Mouse (Mus musculus) bone marrow, adult 2 months (tissue): ENCODE results near the gene Notch1. TPM values are rescaled to one million over a fixed set of nuclear protein-coding genes. Genes with fewer than 3 reads are reported as not detected.
A peak's percentile ranks its signal among the peaks of the same experiment; 100 is the strongest.

ENCODE experiments used
- H3K27ac ChIP-seq: fragments of 200-500 bp; 2 replicates; pipeline ENCODE4 v1.5.1; 2012; ENCODE audit warnings: low read depth, mild to moderate bottlenecking, control low read depth, inconsistent platforms, low read length; ENCODE audit not compliant: control insufficient read depth, poor library complexity, insufficient read depth
- H3K4me1 ChIP-seq: fragments of 200-500 bp; 2 replicates; pipeline ENCODE4 v1.6.1; 2011; ENCODE audit warnings: low read length; ENCODE audit not compliant: control insufficient read depth, insufficient read depth
- H3K4me3 ChIP-seq: fragments of 200-500 bp; replicated peaks from 2 replicates; pipeline ENCODE3; 2011; ENCODE audit warnings: mild to moderate bottlenecking, low read depth, low read length, control low read depth; ENCODE audit not compliant: control insufficient read depth
- CTCF ChIP-seq: fragments of 200-500 bp; IDR thresholded peaks from 2 replicates; pipeline ENCODE4 v1.5.1; 2011; ENCODE audit warnings: low read length, control low read depth; ENCODE audit not compliant: control insufficient read depth, insufficient read depth
- POLR2A ChIP-seq: fragments of 200-500 bp; IDR thresholded peaks from 2 replicates; pipeline ENCODE4 v1.6.1; 2011; ENCODE audit warnings: low read depth, mild to moderate bottlenecking, control low read depth, low read length, borderline replicate concordance; ENCODE audit not compliant: control insufficient read depth
- WGBS: fragments of 180-500 bp; shearing (Covaris S2); methylation state at CpG from one replicate; pipeline ENCODE4 v1.1.7; 2018; 5-methylcytosine and 5-hydroxymethylcytosine counted together
- polyA plus RNA-seq: library from polyadenylated mRNA; stranded (reverse); fragments of >200 nt; gene quantifications from 2 replicates; pipeline ENCODE4 v1.2.4, GENCODE M21; 2011; ENCODE audit warnings: low replicate concordance; ENCODE audit not compliant: missing spikeins, insufficient read depth, insufficient read length

Notch1 gene
- polyA plus RNA-seq, 1 experiment, result 36.9 TPM

DNA sequence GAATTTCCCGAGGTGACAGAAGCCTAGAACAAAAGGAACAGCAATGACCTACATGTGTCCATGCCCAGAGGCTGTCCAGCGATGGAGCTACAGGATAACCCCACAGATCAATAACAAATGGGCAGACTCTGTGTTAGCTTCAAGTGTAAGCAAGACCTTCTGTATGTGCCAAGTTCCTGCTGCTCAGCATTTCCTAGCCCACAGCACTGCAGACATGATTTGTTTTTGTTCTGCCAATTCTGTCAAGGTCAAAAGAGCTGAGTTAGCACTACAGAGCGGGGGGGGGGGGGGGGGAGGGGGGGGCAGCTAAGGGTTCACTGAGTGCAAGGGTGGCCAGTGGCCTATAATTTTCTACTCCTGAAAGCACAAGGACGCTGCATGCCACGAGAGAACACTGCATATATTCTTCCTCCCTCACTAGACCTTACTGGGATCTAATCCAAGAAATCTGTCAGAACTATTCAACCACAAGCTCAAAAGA lies 105.5 kb downstream of the Notch1 start:
- Histone ChIP-seq H3K4me1 (peaks cover 4% of the 10 kb centered on the region), H3K27ac (no peak overlapping the region), H3K4me3 (no peak overlapping the region)
- WGBS, result 66% methylated on average over 5 of the region's 5 CpGs
- TF ChIP-seq POLR2A, result no peak
- no peak for TF ChIP-seq CTCF

DNA sequence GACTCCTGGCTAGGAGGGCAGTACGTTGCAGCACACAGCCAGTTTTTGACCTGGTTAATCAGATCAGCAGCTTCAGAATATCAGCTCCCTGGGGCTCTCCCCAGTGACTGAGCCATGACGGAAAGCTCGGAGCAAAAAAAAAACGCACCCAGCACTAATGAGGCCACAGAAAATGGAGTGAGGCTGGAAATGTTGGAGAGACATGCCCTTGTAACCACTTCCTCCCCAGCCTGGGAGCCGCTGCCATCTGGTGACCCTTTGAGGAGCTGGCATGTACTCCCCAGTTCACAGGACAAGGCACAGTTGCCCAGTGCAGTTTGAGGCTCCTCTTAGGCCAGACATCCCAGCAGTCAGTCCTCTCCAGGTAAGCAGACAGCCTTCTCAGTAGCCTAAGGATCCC lies 106.4 kb downstream of the Notch1 start:
- H3K27ac ChIP-seq, result no peak overlapping the region
- H3K4me3 ChIP-seq, result no peak overlapping the region
- TF ChIP-seq CTCF, result no peak
- no peak for TF ChIP-seq POLR2A
- WGBS, result 66% methylated on average over 5 of the region's 5 CpGs
- H3K4me1 ChIP-seq, result peaks cover 4% of the 10 kb centered on the region

DNA sequence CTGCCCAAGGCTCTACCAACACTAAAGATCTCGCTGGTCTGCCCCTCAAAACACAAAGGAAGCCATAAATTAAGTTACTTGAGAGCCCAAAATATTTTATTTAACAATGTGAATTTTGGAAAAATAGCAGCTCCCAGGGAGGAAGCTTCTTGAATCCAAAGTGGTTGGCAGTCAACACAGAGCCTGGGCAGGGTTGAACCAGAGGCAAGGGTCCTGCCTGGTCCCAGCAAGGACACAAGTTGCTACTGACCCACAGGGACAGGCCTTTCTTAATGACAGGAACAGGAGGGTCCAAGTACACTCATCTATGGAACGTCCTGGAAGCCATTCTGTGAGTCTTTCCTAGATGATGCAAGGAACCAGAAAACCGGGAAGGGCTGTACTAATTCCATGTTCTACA lies 107.1 kb downstream of the Notch1 start:
- no peak overlapping the region for H3K4me3 ChIP-seq
- H3K4me1 ChIP-seq, result peaks cover 4% of the 10 kb centered on the region
- WGBS, result 54% methylated on average over 3 of the region's 3 CpGs
- peak overlapping the region; percentile 15; the same call in 1 of the 2 replicates for H3K27ac ChIP-seq
- TF ChIP-seq CTCF (no peak), POLR2A (no peak)

DNA sequence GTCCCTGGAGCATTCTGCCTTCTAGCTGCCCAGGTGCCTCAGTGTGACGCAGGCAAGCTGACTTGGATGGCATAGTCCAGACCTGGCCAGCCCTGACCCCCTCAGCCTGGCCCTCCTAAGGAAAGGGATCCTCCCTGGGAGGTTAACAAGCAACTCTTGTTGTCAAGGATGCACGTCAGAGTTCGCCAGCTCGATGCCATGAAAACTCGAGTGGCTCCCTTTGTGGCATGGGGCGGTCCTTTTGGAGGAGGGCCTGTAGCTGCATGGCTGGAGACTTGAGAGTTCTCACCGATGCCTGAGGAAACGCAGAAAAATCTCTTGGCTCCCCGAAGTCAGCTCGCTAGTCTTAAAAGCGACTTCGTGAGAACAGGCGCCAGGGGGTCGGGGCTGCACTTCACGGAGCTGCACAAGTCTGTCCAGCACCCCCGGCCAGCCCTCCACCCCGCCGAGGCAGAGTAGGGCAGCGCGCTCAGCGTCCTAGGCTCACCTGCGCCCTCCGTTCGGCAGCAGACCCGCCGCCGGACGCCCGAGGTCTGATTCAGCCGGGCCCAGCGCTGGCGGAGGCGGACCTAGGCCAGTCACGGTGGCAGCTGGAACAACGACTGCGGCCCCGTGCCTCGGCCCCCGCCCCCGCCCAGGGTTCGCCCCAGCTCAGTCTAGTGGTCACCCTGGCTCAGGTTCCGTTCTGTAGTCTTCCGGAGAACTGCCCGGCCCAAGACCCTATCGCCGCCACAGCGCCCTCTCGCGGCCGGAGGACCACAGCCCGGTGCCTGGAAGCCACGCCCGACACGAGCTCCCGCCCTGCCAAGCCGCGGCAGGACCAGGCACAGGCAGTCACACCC lies 107.7 kb downstream of the Notch1 start, which contains the start of gene Inpp5e:
TSS of gene Inpp5e (minus strand) at position 689 of the 842 bp plus-strand sequence.
- WGBS, result 1% methylated on average over 57 of the region's 57 CpGs
- H3K27ac ChIP-seq, result peak within 1 kb of the TSS; percentile 62
- peaks cover 4% of the 10 kb centered on the region for H3K4me1 ChIP-seq
- TF ChIP-seq CTCF, result peak; percentile 94
- peak; percentile 68; the same call in 1 of the 2 replicates for TF ChIP-seq POLR2A
- peak within 1 kb of the TSS; percentile 71 for H3K4me3 ChIP-seq

Other genes starting within 250 kb of the Notch1 start
- 0.20 TPM in 1 of 2 replicates, not detected in the other for gene Ccdc187, start 222.1 kb downstream of the Notch1 start, polyA plus RNA-seq
- gene Gpsm1, start 201.1 kb downstream of the Notch1 start, polyA plus RNA-seq, result 6.1 and 10.0 TPM in 2 replicates
- gene Dnlz, start 164.6 kb downstream of the Notch1 start, polyA plus RNA-seq, result 4.0 and 6.9 TPM in 2 replicates
- gene Card9, start 155.7 kb downstream of the Notch1 start, polyA plus RNA-seq, result 67.0 and 199 TPM in 2 replicates
- 25.2 and 42.6 TPM in 2 replicates for gene Snapc4, start 136.0 kb downstream of the Notch1 start, polyA plus RNA-seq
- gene Entr1, start 127.3 kb downstream of the Notch1 start, polyA plus RNA-seq, result 56.8 and 78.4 TPM in 2 replicates
- 25.5 and 34.2 TPM in 2 replicates for gene Pmpca, start 127.3 kb downstream of the Notch1 start, polyA plus RNA-seq
- gene Inpp5e, start 107.5 kb downstream of the Notch1 start, polyA plus RNA-seq, result 10.7 and 21.5 TPM in 2 replicates
- gene Sec16a, start 71.4 kb downstream of the Notch1 start, polyA plus RNA-seq, result 5.8 and 30.1 TPM in 2 replicates
- gene Egfl7, start 63.4 kb upstream of the Notch1 start, polyA plus RNA-seq, result 91.0 and 128 TPM in 2 replicates
- gene Gm20532, start 70.0 kb upstream of the Notch1 start, polyA plus RNA-seq, result not detected in 2 replicates
- gene Agpat2, start 87.8 kb upstream of the Notch1 start, polyA plus RNA-seq, result 10.6 and 32.5 TPM in 2 replicates
- gene Fam69b, start 111.8 kb upstream of the Notch1 start, polyA plus RNA-seq, result 0.99 and 4.2 TPM in 2 replicates
- not detected in 2 replicates for gene Lcn4, start 154.6 kb upstream of the Notch1 start, polyA plus RNA-seq